Mouse (Mus musculus): ENCODE results near the gene Ppp2r5d. TPM values are rescaled to one million over a fixed set of nuclear protein-coding genes. Genes with fewer than 3 reads are reported as not detected.
A peak's percentile ranks its signal among the peaks of the same experiment; 100 is the strongest.

Ppp2r5d gene
- polyA plus RNA-seq, 1 experiment from 2014 or later = 88.5 TPM

DNA sequence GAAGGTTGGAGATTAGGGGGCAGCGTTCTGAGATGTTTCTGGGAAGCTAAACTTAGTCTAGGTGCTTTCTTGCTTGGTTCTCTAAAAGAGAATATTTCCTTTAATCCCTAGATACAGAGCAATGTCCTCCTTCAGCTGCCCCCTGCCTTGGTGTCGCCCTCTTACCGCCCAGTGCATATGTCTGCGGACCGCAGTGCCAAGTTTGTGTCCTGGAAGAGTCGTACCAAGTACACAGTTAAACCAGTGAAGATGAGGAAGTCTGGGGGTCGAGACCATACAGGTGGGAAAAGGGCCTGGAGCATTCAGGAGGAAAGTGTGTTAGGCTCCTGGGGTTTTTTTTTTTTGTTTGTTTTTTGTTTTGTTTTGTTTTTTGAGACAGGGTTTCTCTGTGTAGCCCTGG is 57.6 kb downstream of the Ppp2r5d start:
- no peak overlapping the region for H3K4me3 ChIP-seq (ENCODE audit: low read depth, low read length)
- no peak overlapping the region for H3K9ac ChIP-seq (ENCODE audit: low read length)
- H3K9me3 ChIP-seq (ENCODE audit: control insufficient read depth, low read length) = no peaks in the 10 kb centered on the region
- WGBS = 93% methylated on average over 7 of the region's 7 CpGs
- ATAC-seq (replicated peaks; ENCODE audit: low FRiP score, low TSS enrichment, low read depth) (no peak), DNase-seq (ENCODE audit: low spot score) (no peak)
- peaks cover 34% of the 10 kb centered on the region for H3K4me1 ChIP-seq (replicated peaks; ENCODE audit: control insufficient read depth, insufficient read depth, low read length)
- no peak overlapping the region for H3K27ac ChIP-seq (ENCODE audit: low read depth)
- H3K4me2 ChIP-seq (ENCODE audit: low read length) = peak overlapping the region; percentile 91; the same call in 1 of the 2 replicates
- H3K36me3 ChIP-seq (ENCODE audit: control insufficient read depth, insufficient read depth, low read length) = peaks cover 21% of the 10 kb centered on the region
- H3K27me3 ChIP-seq (replicated peaks; ENCODE audit: control insufficient read depth, insufficient read depth, low read length) = no peaks in the 10 kb centered on the region

DNA sequence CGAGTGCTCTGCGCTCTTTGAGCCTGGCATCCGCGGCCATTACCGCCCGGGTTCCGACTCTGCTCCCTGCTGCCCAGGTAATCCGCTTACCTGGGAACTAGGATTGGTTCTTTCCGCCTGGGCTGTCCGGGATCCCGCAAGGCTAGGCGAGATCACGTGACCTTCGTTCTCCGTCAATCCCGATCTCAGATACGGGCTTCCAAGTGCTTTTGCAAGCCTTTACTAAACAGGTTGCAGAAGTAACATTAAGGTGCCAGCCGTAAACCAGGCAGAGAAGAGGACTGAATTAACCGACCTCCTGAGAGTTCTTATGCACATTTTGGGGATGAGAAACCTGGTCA is 58.6 kb downstream of the Ppp2r5d start:
- ATAC-seq (replicated peaks; ENCODE audit: low FRiP score, low TSS enrichment, low read depth) = no peak; the same call in 1 of the 2 replicates
- WGBS = 0% methylated on average over 19 of the region's 19 CpGs
- peak overlapping the region; percentile 80 for H3K9ac ChIP-seq (ENCODE audit: low read length)

DNA sequence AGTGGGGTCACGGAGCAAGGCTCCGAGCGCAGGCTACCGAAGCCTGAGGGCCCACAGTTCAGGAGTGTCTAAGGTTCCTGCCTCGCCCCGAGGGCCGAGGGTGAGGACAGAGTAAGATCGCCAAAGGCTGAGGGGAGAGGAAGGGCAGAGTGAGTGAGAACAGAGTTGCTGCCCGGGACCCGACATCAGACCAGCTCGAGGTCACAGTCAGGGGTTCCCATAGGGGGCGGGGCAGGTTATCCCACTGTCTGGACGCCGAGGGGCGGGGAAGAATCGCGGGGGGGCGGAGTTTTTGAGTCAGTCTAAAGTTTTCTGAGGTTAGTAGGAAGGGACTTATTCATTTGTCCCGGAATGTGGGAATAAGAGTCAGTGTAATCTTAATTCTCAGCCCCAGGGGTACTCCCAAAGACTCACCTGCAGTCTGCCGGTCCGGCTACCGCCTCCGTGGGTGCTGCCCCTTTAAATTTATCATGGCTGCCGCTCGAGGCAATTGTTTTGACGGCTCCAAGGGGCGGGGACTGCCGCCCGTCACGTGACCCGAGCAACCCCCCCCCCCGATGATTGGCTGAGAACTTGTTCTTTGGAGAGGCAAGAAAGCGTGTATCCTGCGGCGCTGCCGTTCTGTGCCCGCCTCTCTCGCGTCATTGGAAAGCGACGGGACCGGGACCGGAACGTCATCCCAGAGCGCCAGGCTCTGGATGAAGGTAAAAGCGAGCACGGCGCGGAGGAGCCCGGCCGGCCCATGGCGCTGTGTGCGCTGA is 59.2 kb downstream of the Ppp2r5d start, which contains the start of the genes Klc4 and Mrpl2:
TSS of gene Klc4 (minus strand) at position 462 of the 761 bp plus-strand sequence.
TSS of gene Mrpl2 (plus strand) at position 669 of the 761 bp plus-strand sequence.
- H3K9ac ChIP-seq (ENCODE audit: low read length) = peak within 1 kb of the TSS; percentile 80
- peak; percentile 100 for DNase-seq (ENCODE audit: low spot score)
- H3K36me3 ChIP-seq (ENCODE audit: control insufficient read depth, insufficient read depth, low read length) = peaks cover 29% of the 10 kb centered on the region
- H3K27me3 ChIP-seq (replicated peaks; ENCODE audit: control insufficient read depth, insufficient read depth, low read length) = no peaks in the 10 kb centered on the region
- H3K4me2 ChIP-seq (ENCODE audit: low read length) = peak within 1 kb of the TSS; percentile 91
- H3K27ac ChIP-seq (ENCODE audit: low read depth) = peak within 1 kb of the TSS; percentile 77
- H3K4me3 ChIP-seq (ENCODE audit: low read depth, low read length) = peak within 1 kb of the TSS; percentile 95
- peaks cover 21% of the 10 kb centered on the region for H3K4me1 ChIP-seq (replicated peaks; ENCODE audit: control insufficient read depth, insufficient read depth, low read length)
- under 1% methylated on average over 53 of the region's 53 CpGs for WGBS
- H3K9me3 ChIP-seq (ENCODE audit: control insufficient read depth, low read length) = no peaks in the 10 kb centered on the region
- peak; percentile 76 for ATAC-seq (replicated peaks; ENCODE audit: low FRiP score, low TSS enrichment, low read depth)

More for the DNA sequence above, 58.6 kb downstream of the Ppp2r5d start:
- Histone ChIP-seq H3K27me3 (replicated peaks; ENCODE audit: control insufficient read depth, insufficient read depth, low read length) (no peaks in the 10 kb centered on the region), H3K4me3 (ENCODE audit: low read depth, low read length) (peak overlapping the region; percentile 95), H3K4me1 (replicated peaks; ENCODE audit: control insufficient read depth, insufficient read depth, low read length) (peaks cover 24% of the 10 kb centered on the region), H3K36me3 (ENCODE audit: control insufficient read depth, insufficient read depth, low read length) (peaks cover 24% of the 10 kb centered on the region), H3K9me3 (ENCODE audit: control insufficient read depth, low read length) (no peaks in the 10 kb centered on the region), H3K4me2 (ENCODE audit: low read length) (peak overlapping the region; percentile 91), H3K27ac (ENCODE audit: low read depth) (peak overlapping the region; percentile 77)
- no peak for DNase-seq (ENCODE audit: low spot score)

GRCm38 (mm10) chr17:46644916-46645475 is 59.9 kb downstream of the Ppp2r5d start:
- no peak for DNase-seq (ENCODE audit: low spot score)
- peak overlapping the region; percentile 74 for H3K27ac ChIP-seq (ENCODE audit: low read depth)
- peaks cover 36% of the 10 kb centered on the region for H3K36me3 ChIP-seq (ENCODE audit: control insufficient read depth, insufficient read depth, low read length)
- peak overlapping the region; percentile 52 for H3K9ac ChIP-seq (ENCODE audit: low read length)
- peaks cover 19% of the 10 kb centered on the region for H3K4me1 ChIP-seq (replicated peaks; ENCODE audit: control insufficient read depth, insufficient read depth, low read length)
- H3K27me3 ChIP-seq (replicated peaks; ENCODE audit: control insufficient read depth, insufficient read depth, low read length) = no peaks in the 10 kb centered on the region
- no peaks in the 10 kb centered on the region for H3K9me3 ChIP-seq (ENCODE audit: control insufficient read depth, low read length)
- peak; percentile 46 for ATAC-seq (replicated peaks; ENCODE audit: low FRiP score, low TSS enrichment, low read depth)
- H3K4me3 ChIP-seq (ENCODE audit: low read depth, low read length) = peak overlapping the region; percentile 95
- H3K4me2 ChIP-seq (ENCODE audit: low read length) = peak overlapping the region; percentile 69
- 4% methylated on average over 11 of the region's 11 CpGs for WGBS

- DNase-seq (ENCODE audit: low spot score) (no peak), ATAC-seq (replicated peaks; ENCODE audit: low FRiP score, low TSS enrichment, low read depth) (no peak)
- Histone ChIP-seq H3K4me3 (ENCODE audit: low read depth, low read length) (peak overlapping the region; percentile 95), H3K27ac (ENCODE audit: low read depth) (peak overlapping the region; percentile 74), H3K36me3 (ENCODE audit: control insufficient read depth, insufficient read depth, low read length) (peaks cover 43% of the 10 kb centered on the region), H3K27me3 (replicated peaks; ENCODE audit: control insufficient read depth, insufficient read depth, low read length) (no peaks in the 10 kb centered on the region), H3K9me3 (ENCODE audit: control insufficient read depth, low read length) (no peaks in the 10 kb centered on the region), H3K4me2 (ENCODE audit: low read length) (peak overlapping the region; percentile 69), H3K9ac (ENCODE audit: low read length) (peak overlapping the region; percentile 52), H3K4me1 (replicated peaks; ENCODE audit: control insufficient read depth, insufficient read depth, low read length) (peaks cover 13% of the 10 kb centered on the region)
- 85% methylated on average over 12 of the region's 12 CpGs for WGBS
Measured at GRCm38 (mm10) chr17:46644152-46644805, 60.6 kb downstream of the Ppp2r5d start.

DNA sequence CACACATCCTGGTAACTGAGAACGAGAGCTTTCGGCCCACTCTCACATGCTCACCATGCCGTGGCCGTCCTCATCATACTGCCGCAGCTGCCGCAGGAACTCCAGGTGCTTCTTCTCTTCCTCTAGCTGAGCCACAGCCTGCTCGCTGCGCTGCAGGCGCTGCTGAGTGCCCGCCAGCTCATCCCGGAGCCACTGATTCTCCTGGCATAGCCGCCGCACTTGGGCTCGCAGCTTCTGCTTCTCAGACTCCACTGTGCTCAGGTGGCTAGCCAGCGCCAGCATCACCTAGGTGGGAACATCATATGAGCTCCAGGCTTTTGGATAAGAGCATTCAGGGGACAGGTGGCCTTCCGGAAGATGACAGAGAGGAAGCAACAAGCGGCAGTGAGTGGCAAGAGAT is 62.9 kb downstream of the Ppp2r5d start:
- ATAC-seq (replicated peaks; ENCODE audit: low FRiP score, low TSS enrichment, low read depth) = no peak
- Histone ChIP-seq H3K27me3 (replicated peaks; ENCODE audit: control insufficient read depth, insufficient read depth, low read length) (no peaks in the 10 kb centered on the region), H3K4me3 (ENCODE audit: low read depth, low read length) (no peak overlapping the region), H3K9ac (ENCODE audit: low read length) (no peak overlapping the region), H3K36me3 (ENCODE audit: control insufficient read depth, insufficient read depth, low read length) (peaks cover 35% of the 10 kb centered on the region), H3K9me3 (ENCODE audit: control insufficient read depth, low read length) (no peaks in the 10 kb centered on the region), H3K27ac (ENCODE audit: low read depth) (no peak overlapping the region), H3K4me2 (ENCODE audit: low read length) (no peak overlapping the region), H3K4me1 (replicated peaks; ENCODE audit: control insufficient read depth, insufficient read depth, low read length) (peaks cover 15% of the 10 kb centered on the region)
- DNase-seq (ENCODE audit: low spot score) = no peak
- WGBS = 86% methylated on average over 17 of the region's 17 CpGs

- H3K4me3 ChIP-seq (ENCODE audit: low read depth, low read length) = no peak overlapping the region
- no peak for DNase-seq (ENCODE audit: low spot score)
- H3K36me3 ChIP-seq (ENCODE audit: control insufficient read depth, insufficient read depth, low read length) = peaks cover 35% of the 10 kb centered on the region
- peaks cover 8% of the 10 kb centered on the region for H3K4me1 ChIP-seq (replicated peaks; ENCODE audit: control insufficient read depth, insufficient read depth, low read length)
- WGBS = 66% methylated on average over 9 of the region's 9 CpGs
- no peak overlapping the region for H3K27ac ChIP-seq (ENCODE audit: low read depth)
- H3K9me3 ChIP-seq (ENCODE audit: control insufficient read depth, low read length) = no peaks in the 10 kb centered on the region
- no peaks in the 10 kb centered on the region for H3K27me3 ChIP-seq (replicated peaks; ENCODE audit: control insufficient read depth, insufficient read depth, low read length)
- H3K4me2 ChIP-seq (ENCODE audit: low read length) = no peak overlapping the region
- H3K9ac ChIP-seq (ENCODE audit: low read length) = no peak overlapping the region
- no peak for ATAC-seq (replicated peaks; ENCODE audit: low FRiP score, low TSS enrichment, low read depth)
Measured at GRCm38 (mm10) chr17:46639929-46640328, 65.0 kb downstream of the Ppp2r5d start.

DNA sequence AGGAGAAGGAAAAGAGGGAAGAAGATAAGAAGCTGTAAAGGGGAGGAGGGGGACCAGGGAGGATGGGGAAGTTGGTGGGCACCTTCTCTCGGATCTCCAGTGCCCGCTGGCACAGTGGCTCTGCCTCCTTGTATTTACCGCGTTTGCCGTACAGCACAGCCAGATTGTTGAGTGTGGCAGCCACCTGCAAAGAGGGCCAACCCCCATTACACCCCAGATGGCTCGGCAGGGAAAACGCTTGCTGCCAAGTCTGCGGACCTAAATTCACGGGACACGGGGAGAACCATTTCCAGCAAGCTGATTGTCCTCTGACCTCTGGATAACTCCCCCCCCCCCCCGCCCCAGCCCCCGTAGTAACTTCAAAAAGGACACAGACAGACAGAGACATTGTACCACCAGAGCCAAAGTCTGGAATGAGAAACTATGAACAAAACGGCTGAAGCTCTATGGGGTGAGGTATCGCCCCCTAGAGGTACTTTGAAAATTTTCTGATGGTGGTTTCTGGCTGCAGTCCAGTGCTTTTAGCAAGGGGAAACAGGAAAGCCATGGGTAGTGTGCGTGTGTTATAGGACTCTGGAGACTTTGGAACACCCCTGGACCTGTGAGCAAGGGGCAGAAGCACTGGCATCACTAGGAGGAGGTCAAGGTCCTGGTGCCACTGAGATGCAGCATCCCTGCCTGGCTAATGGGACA is 67.9 kb downstream of the Ppp2r5d start:
- ATAC-seq (replicated peaks; ENCODE audit: low FRiP score, low TSS enrichment, low read depth) (peak; percentile 53), DNase-seq (ENCODE audit: low spot score) (peak; percentile 80)
- no peak overlapping the region for H3K9ac ChIP-seq (ENCODE audit: low read length)
- peak overlapping the region; percentile 35 for H3K4me2 ChIP-seq (ENCODE audit: low read length)
- 28% methylated on average over 15 of the region's 15 CpGs for WGBS
- H3K4me3 ChIP-seq (ENCODE audit: low read depth, low read length) = no peak overlapping the region
- H3K4me1 ChIP-seq (replicated peaks; ENCODE audit: control insufficient read depth, insufficient read depth, low read length) = peaks cover 3% of the 10 kb centered on the region; the same call in 1 of the 2 replicates
- no peak overlapping the region for H3K27ac ChIP-seq (ENCODE audit: low read depth)
- no peaks in the 10 kb centered on the region for H3K9me3 ChIP-seq (ENCODE audit: control insufficient read depth, low read length)
- peaks cover 32% of the 10 kb centered on the region for H3K36me3 ChIP-seq (ENCODE audit: control insufficient read depth, insufficient read depth, low read length)
- no peaks in the 10 kb centered on the region for H3K27me3 ChIP-seq (replicated peaks; ENCODE audit: control insufficient read depth, insufficient read depth, low read length)

All from intestine, embryonic 14.5 days (tissue).